Mouse (Mus musculus): ENCODE results near the gene Rbm26.

- TF ChIP-seq TAL1 (IDR thresholded peaks at IDR 0.05; ENCODE audit: low read length) (no peak), GATA1 (IDR thresholded peaks at IDR 0.05; ENCODE audit: low read length) (no peak)
Measured at GRCm38 (mm10) chr14:105096221-105096620, 80.9 kb downstream of the Rbm26 start.
